Mouse (Mus musculus): ENCODE measurements around the gene Slc7a7.

DNA sequence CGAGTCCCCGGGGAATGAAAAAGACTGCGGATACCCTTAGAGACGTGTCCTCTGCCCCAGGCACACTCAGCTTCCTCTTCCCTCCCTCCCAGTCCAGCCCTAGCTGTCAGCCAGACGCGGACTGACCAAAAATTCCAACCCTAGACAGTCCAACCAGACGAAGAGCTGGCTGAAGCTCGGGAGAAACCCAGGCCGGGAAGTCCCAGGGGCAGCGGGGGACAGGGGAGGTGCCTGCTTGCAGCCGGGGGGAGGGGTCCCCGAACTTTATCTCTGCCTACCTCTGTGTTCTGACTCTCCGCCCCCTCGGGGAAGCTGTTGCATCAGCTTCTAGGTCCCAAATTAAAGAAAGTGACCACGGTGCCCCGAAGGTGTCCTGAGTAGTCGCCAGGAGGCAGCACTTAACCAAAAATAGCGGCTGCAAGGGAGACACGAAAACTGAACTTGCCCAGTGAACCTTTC is at the start of gene Slc7a7:
- TF ChIP-seq POLR2A (IDR thresholded peaks at IDR 0.05; ENCODE audit: low read depth, low read length), result no peak
- TF ChIP-seq CTCF (IDR thresholded peaks at IDR 0.05; ENCODE audit: extremely low read depth, insufficient read length, insufficient replicate concordance, low read depth, low read length), result no peak

Data from small intestine, adult 2 months (tissue).